Mouse (Mus musculus): Measurements from ENCODE around the gene Lmntd2.

The Lmntd2 gene

GRCm38 (mm10) chr7:141215880-141216733, 2.2 kb upstream of the Lmntd2 start:
- no peak for DNase-seq (ENCODE audit: low spot score in 2 of 2)

DNA sequence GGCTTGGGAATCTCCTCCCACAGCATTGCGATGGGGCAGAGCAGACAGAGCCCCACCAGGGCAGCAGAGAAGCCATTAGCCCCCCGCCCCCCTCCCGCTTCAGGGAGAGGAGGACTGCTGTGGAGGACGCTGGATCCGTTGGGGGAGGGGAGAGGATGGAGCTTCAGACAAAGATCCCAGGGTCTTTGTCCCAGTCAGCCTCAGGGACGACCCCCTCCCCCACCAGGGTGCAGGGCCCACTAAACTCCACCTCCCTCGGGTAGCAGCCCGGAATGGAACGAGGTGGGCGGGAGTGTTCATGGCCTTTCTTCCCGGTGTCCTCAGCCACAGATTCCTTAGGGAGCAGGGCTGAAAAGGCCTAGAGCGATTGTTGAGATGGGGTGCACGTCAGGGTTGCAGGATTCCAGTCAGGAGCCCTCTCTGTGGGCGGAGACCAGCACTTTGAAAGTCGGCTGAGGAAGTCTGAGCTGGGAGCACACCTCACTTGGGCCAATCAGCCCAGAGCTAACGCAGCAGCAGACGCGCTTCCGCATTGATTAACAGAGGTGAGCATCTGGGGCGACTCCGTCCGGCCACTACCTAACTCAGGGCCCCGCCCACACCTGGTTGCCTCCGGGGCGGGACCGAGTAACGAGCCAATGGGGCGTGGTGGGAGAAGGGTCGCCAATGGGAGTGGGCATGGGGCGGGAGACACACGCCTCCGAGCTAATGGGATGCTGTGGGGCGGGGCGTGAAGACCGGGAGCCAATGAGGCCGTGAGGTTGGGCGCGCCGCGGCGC, 1.4 kb upstream of the Lmntd2 start, which contains the start of gene Rassf7:
TSS of gene Rassf7 (plus strand) at position 760 of the 779 bp plus-strand sequence.
- DNase-seq (ENCODE audit: low spot score in 2 of 2) = peak; percentile 82 to 86

DNA sequence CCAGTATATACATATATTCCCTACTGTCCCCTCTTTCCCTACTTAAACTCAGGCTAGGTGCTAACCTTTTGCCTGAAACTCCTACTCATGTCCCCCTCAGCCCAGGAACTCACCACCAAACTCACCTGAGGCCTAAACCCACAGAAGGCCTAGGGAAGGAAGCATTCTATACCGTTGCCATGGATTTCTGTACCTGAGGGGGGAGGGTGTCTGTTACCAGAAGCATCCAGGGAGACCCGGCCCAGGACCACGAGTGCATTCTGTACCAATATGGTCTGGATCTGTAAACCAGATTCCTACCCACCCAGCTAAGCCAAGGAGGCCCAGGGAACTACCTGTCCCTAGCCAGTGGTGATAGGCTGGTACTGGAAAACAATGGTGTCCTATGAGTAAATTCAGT, 430 bp upstream of the Lmntd2 start:
- no peak for DNase-seq (ENCODE audit: low spot score in 2 of 2)

DNA sequence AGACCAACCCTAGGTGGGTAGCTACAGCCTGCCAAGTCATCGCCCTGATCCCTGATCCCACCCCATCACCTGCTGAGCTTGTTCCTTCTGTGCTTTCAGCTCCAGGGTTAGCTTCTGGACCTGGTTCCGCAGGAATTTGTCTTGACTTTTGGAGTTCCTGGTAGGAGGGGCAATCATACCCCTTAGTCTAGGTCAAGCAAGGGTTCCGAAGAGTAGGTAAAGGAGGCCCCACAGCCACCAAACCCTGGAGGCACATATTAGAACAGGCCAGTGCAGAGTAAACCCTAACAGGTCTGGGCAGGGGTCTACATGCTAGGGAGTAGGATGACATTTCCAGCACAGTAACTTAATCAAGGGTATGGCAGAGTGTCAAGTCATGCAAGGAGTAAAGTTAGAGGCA, 747 bp downstream of the Lmntd2 start:
- no peak for DNase-seq (ENCODE audit: low spot score in 2 of 2)

- no peak for DNase-seq (ENCODE audit: low spot score in 2 of 2)
Measured at GRCm38 (mm10) chr7:141210606-141211131, 3.2 kb downstream of the Lmntd2 start.

GRCm38 (mm10) chr7:141210137-141210536, 3.7 kb downstream of the Lmntd2 start:
- no peak for DNase-seq (ENCODE audit: low spot score in 2 of 2)

GRCm38 (mm10) chr7:141209526-141209925, 4.4 kb downstream of the Lmntd2 start:
- DNase-seq (ENCODE audit: low spot score in 2 of 2) = no peak

GRCm38 (mm10) chr7:141206182-141206937, 7.5 kb downstream of the Lmntd2 start:
- no peak for DNase-seq (ENCODE audit: low spot score in 2 of 2)

DNA sequence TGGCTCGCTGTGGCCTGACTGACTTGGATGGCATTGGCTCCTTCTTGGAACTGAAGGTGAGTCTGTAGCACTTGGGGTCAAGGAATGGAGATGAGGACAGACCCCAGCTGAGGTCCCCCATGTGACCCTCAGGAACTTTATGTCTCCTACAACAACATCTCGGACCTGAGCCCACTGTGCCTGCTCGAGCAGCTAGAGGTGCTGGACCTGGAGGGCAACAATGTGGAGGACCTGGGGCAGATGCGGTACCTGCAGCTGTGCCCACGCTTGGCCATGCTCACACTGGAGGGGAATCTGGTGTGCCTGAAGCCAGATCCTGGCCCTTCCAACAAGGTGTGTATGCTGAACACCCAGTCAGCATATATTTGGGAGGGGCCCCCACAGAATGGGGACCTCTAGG, 8.4 kb downstream of the Lmntd2 start:
- DNase-seq (ENCODE audit: low spot score in 2 of 2) = no peak

- no peak for DNase-seq (ENCODE audit: low spot score in 2 of 2)
Measured at GRCm38 (mm10) chr7:141204546-141204945, 9.3 kb downstream of the Lmntd2 start.

GRCm38 (mm10) chr7:141198121-141198520, 15.8 kb downstream of the Lmntd2 start:
- no peak for DNase-seq (ENCODE audit: low spot score in 2 of 2)

- DNase-seq (ENCODE audit: low spot score in 2 of 2) = no peak
Measured at GRCm38 (mm10) chr7:141196619-141197282, 17.1 kb downstream of the Lmntd2 start.

GRCm38 (mm10) chr7:141195754-141196153, 18.1 kb downstream of the Lmntd2 start:
- no peak for DNase-seq (ENCODE audit: low spot score in 2 of 2)

- peak; percentile 83 to 86 for DNase-seq (ENCODE audit: low spot score in 2 of 2)
Measured at GRCm38 (mm10) chr7:141194830-141195229, 19.1 kb downstream of the Lmntd2 start.

- DNase-seq (ENCODE audit: low spot score in 2 of 2) = no peak
Measured at GRCm38 (mm10) chr7:141194409-141194808, 19.5 kb downstream of the Lmntd2 start.

- peak; percentile 97 to 98 for DNase-seq (ENCODE audit: low spot score in 2 of 2)
Measured at GRCm38 (mm10) chr7:141193948-141194347, 19.9 kb downstream of the Lmntd2 start, which contains the start of the genes Hras and Lrrc56. Gene Hras (minus strand): TSS chr7:141194005. Gene Lrrc56 (plus strand): TSS chr7:141194157.

- DNase-seq (ENCODE audit: low spot score in 2 of 2) = no peak
Measured at GRCm38 (mm10) chr7:141193348-141193856, 20.5 kb downstream of the Lmntd2 start.

- DNase-seq (ENCODE audit: low spot score in 2 of 2) = no peak
Measured at GRCm38 (mm10) chr7:141192776-141193347, 21.0 kb downstream of the Lmntd2 start.

- no peak for DNase-seq (ENCODE audit: low spot score in 2 of 2)
Measured at GRCm38 (mm10) chr7:141191796-141192685, 21.8 kb downstream of the Lmntd2 start.

All from heart, adult 9 months (tissue).